Mouse (Mus musculus) gastrocnemius, postnatal 25 days (tissue): ENCODE results near the gene Serinc5. TPM values are rescaled to one million over a fixed set of nuclear protein-coding genes. Genes with fewer than 3 reads are reported as not detected.
"Not testable (repeated sequence)": the region's sequence is repeated elsewhere in the genome, so short reads cannot be mapped to it uniquely, and the experiment has no call there.

Experiments used
- DNase-seq: peaks from one replicate; pipeline ENCODE4 v3.0.0; 2022
- total RNA-seq, 2 experiments: library from RNA; stranded (reverse); gene quantifications; 1 replicate in 1 of 2; 2 replicates in 1 of 2; pipeline ENCODE4 v1.2.3; 2021

Serinc5 gene
- total RNA-seq, 2 experiments from 2014 or later: 5.5 to 6.5 TPM

DNA sequence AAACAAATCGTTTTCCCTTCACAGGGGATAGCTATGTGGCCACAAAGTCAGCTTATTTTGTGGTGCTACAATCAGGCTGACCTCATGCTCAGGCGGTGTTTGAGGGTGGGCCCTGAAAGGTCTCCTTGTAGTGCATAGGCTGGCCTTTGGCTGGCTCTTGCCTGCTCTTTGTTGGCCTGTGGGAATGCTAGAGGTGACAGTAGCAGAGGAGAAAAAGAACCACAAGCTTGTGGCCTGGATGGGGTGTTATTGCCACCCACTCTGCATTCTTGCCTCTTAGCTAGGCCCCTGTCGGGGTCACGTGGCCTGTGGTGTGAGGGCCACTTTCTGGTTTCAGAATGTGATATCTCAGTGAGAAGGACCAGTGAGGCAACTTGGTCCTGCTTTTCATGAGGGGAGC, 54.1 kb downstream of the Serinc5 start:
- DNase-seq: no peak

DNA sequence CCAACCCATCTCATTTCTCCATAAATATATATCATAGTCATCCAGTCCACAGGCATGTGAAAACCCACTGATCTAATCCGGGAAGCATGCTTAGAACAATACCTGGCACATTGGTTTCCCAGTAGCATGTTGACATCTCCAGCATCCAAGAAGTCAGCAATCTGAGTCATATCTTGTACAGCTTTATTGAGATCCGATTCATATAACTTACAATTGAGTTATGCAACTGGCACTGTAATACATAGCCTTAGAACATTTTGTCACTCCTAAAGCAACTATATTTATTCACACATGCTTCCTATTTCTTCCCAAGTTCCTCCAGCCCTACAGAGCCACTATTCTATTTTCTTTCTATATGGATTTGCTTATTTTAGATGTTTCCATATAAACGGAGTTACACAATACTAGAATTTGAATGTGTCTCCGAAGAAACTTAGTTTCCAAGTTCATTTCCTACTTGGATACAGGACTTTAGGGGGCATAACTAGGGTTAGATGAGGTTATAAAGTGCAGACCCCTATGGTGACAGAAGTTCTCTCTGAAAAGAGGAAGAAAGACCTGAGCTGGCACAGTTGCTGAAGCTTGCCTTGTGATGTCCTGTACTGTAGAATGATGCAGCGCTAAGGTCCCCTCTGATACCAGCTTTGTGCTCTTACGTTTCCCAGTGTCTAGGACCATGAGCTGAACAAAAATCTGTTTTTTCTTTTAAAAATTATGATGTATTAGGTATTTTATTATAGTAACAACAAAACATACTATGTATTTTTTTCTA, 57.5 kb downstream of the Serinc5 start:
- DNase-seq: no peak

- no peak for DNase-seq
Measured at GRCm38 (mm10) chr13:92671727-92672126, 60.8 kb downstream of the Serinc5 start.

GRCm38 (mm10) chr13:92674676-92675075, 63.8 kb downstream of the Serinc5 start:
- DNase-seq: no peak

DNA sequence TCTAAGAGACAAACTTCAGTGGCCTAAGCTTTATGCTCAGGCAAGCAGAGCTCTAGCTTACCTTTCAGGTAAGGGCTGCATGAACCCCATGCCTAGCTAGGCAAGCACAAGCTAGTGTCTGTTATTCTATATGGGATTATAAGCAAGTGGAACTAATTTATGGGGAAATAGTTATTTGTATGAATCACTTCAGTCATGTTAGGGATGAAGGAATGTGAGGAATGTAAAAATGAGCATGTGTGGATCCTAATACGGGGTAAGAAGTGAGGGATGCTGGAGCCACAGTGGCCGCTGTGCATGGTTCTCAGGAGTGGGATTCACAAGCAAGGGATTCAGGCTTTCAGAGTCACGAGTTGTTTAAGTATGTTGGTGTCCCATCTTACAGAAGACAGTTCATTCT, 64.4 kb downstream of the Serinc5 start:
- DNase-seq: no peak

DNA sequence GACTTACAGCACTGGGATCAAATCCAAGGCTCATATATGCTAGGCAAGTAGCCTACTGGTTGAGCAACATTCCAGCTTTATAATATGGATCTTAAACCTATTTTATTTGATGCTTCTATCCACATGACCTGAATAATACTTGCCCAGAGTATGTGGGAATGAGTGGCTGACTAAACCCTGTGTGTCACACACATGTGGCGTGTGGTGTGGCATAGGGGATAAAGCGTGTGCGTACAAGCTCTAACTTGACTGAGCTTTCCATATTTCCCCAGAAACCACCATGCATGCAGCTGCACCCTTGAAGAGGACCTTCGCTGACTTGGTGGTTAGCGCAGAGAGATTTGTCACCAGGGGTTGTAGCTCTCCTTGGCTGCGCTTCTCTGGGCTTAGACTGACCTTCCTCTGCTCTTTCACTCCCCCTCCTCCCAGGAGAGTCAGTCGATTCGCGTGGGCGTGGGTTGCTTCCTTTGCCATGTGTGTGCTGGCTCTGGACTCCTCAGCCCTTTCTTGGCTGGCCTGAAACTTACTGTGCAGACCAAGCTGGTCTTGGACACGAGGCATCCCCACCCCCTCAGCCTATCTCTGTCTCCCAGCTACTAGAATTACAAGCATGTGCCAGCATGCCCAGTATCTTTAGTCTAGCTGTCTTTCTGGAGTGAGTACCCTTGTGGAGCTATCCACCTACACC, 65.2 kb downstream of the Serinc5 start:
- peak; percentile 58 for DNase-seq

GRCm38 (mm10) chr13:92677656-92678055, 66.8 kb downstream of the Serinc5 start:
- no peak for DNase-seq

DNA sequence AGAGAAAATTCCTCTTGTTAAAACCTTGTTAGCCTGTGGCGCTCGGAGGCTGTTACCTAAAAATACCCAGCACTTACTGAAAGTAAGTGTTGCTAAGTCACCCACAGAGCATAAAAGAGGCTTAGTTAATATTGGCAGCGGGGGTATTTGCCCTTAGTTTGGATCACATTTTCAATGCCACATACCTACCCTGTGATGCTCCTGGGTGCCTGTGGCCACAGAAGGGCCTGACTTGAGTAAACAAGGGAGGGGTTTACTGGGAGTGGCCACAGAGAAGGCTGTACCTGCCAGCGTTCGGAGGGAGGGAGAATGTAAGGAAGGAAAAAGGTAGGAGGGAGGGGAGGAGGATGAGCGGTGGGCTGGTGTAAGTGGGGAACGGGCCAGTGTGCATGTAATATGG, 68.8 kb downstream of the Serinc5 start:
- DNase-seq: no peak

DNA sequence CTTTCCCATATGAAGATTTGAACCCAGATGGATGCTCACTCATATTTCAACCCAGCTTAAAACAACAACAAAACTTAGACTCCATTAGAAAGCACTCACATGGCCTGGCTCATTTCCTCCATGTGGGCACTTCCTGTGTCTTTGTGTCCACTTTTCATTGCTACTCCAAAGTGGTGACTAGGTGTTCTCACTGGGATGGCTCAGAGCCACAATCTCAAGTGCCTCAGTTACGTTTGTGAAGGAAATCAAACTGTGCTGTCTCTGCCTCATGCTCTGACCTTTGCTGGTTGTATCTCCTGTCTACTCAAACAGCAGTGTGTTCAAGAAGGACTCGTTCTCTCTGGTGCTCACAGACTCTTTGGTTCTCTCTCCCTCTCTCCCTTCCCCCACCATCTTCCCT, 70.7 kb downstream of the Serinc5 start:
- DNase-seq: no peak

- no peak for DNase-seq
Measured at GRCm38 (mm10) chr13:92682833-92683232, 71.9 kb downstream of the Serinc5 start.

DNA sequence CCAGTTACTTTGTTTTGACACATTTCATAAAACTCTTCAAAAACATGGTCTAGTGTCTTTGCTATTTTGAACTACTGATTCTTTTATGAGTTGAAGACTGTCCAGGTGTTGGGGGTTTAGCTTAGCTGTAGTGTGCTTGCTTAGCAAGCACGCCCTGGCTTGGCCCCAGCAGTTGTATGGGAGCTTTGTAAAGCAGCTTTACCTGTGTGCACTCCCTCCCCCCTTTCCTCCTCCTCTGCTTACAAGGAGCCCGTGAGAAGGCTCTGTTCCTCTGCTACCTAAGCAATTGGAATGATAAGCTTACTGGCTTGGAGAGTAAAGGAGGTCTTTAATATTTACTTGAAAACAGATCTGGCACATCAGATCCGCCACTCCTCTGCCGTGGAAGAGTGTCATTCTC, 72.6 kb downstream of the Serinc5 start:
- DNase-seq: no peak

DNA sequence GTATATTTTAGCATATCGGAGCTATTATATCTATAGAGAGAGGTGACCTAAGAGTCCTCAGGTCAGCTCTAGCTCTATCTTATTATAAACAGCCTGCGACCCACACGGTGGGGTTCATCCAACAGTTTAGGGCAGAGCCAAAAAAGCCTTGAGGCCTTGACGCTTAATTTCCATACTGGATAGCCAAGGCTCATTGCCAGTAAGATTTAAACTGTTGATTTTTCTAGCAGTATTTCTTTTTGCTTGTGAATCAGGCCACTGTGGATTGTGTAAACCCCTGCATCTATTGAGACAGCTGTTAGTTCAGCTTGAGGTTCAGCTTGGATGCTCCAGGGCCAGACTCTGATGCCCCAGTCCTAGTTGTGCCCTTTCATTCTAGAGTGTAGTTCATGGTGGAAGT, 73.4 kb downstream of the Serinc5 start:
- no peak for DNase-seq

DNA sequence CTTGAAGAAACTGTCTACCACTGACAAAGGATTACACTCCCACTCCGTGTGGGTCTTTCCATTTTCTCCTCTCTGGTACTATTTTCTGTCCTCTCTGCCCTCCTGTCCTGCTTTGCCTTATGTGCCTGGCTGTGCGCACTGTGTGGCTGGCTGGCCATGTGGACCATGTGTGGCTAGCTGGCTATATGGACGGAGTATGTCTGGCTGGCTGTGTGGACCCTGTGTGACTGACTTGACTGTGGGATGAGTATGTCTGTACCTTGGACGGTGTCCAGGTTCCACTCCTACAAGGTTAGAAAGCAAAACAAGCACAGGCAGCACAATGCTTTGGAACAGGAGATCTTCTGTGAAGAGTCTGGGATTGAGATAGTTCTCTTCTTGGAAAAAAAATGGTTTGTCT, 74.4 kb downstream of the Serinc5 start:
- DNase-seq: no peak

DNA sequence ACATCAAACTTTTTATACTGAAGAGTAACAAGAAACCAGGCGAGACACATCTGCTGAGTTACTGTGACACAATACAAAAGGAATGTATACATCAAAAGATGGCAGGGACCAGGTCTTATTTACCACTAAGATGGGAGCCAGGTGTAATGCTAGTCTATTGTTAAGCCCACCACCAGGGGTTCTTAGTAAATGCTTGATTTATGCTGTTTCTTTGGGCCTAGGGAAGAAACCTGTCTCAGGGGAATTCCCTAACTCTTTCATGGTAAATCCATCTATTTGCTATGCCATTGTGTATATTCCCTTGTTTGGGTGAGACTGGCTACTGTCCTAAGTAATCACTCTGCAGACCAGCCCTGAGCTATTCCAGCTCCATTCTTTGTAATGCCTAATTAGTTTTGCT, 76.3 kb downstream of the Serinc5 start:
- DNase-seq: not testable (repeated sequence)

DNA sequence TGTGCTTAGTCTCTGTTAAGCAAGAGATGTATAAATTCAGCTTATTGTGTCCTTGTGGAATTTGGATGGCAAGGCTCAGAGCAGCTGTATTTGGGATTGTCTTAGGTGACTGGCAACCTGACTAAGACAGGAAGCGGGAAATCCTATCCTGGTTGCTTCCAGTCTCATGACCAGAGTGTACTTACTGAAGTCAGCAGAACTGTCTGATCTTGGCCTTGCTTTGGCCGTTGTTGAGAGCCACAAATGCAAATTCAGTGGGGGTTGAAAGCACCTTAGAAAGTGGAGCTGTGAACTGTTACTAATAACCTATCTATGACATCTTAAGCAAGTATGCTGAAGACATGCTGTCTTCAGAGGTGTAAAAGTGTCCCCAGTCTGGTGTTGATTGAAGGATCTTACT, 78.2 kb downstream of the Serinc5 start:
- DNase-seq: no peak

- DNase-seq: no peak
Measured at GRCm38 (mm10) chr13:92693866-92694550, 83.1 kb downstream of the Serinc5 start.

GRCm38 (mm10) chr13:92696491-92696939, 85.6 kb downstream of the Serinc5 start:
- DNase-seq: no peak

- DNase-seq: no peak
Measured at GRCm38 (mm10) chr13:92697141-92697540, 86.2 kb downstream of the Serinc5 start.

DNA sequence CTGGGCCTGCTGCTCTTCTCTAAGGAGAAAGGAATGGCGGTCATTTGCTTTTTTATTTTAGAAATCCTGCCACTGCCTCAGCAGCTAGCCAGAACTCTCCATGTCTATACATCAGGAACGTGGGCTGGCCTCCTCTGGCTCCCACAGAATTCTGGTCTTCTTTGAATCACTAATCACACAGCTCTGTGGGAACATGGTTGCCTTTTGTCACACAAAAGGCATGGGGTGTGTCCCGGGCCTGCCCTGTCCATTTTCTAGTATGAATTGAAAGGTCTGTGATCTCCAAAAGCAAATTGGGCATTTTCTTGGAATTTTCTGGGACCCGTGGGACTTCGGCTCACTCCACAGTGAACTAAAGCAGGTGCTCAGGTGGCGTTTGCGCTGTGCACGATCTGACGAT, 87.9 kb downstream of the Serinc5 start:
- DNase-seq: no peak

GRCm38 (mm10) chr13:92699395-92699794, 88.5 kb downstream of the Serinc5 start:
- no peak for DNase-seq

GRCm38 (mm10) chr13:92702035-92702434, 91.1 kb downstream of the Serinc5 start:
- DNase-seq: no peak

DNA sequence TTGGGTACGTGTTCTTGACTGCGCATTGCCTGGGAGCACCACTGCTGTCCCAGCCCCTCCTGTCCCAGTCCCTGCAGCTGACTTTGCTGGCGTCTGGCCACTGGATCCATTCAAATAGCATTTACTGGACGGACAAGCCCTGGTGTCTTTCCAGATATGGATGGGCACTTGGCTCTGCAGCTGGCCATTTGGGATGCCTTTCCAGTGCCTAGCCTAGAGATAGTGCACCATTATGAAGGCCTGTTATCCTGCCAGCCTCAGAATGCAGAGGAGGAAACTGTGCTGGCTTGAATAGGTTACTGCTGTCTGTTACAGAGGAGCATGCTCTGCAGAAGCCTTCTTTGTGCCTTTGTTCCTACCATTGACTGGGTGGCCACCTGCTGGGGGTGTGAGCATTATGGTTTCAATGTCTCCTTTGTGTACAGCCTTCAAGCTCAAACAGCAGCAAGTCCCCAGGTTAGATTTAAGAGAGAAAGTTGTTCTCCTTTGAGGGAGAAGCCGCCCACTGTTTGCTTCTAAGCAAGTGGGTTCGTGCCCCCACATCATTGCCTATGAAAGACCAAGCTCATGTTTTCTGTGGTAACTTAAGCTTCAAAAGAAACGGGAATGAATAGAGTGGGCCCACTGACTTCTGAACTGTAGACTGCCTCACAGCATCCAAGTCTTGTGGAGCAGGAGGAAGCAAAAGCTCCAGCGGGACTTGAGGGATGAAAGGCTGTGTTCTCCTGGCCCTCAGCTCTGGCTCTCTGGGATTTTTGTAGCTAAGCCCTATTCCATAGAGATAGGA, 92.5 kb downstream of the Serinc5 start:
- peak; percentile 43 for DNase-seq
